Mouse (Mus musculus) midbrain, postnatal 0 days (tissue): Measurements from ENCODE around the gene Ppargc1a. TPM values are rescaled to one million over a fixed set of nuclear protein-coding genes. Genes with fewer than 3 reads are reported as not detected.

Experiments
- ATAC-seq: fragments of 200-750 bp; cut with Nextera tagmentation; 2 replicates; pipeline ENCODE4 v1.8.0; 2017; ENCODE audit warnings: moderate number of reproducible peaks, mild to moderate bottlenecking, moderate TSS enrichment, moderate library complexity; ENCODE audit not compliant: low FRiP score
- DNase-seq: peaks from one replicate; pipeline ENCODE4 v3.0.0-alpha.2; 2015; ENCODE audit warnings: low spot score
- H3K27ac ChIP-seq: fragments of 300-500 bp; sonication (generic); 2 replicates; pipeline ENCODE4 v1.5.1; 2014; ENCODE audit warnings: low read depth, mild to moderate bottlenecking, low read length, mixed read lengths
- H3K27me3 ChIP-seq: fragments of 300-500 bp; sonication (generic); 2 replicates; pipeline ENCODE4 v1.6.1; 2014; ENCODE audit warnings: low read length, control low read depth, mixed read lengths; ENCODE audit not compliant: insufficient read depth
- H3K36me3 ChIP-seq: fragments of 300-500 bp; sonication (generic); 2 replicates; pipeline ENCODE4 v1.6.1; 2014; ENCODE audit warnings: low read length, control low read depth, mixed read lengths; ENCODE audit not compliant: insufficient read depth
- H3K4me1 ChIP-seq: fragments of 300-500 bp; sonication (generic); 2 replicates; pipeline ENCODE4 v1.6.1; 2014; ENCODE audit warnings: mild to moderate bottlenecking, control low read depth, antibody characterized with exemption, low read length, mixed read lengths; ENCODE audit not compliant: insufficient read depth
- H3K4me2 ChIP-seq: fragments of 300-500 bp; sonication (generic); 2 replicates; pipeline ENCODE4 v1.6.1; 2014; ENCODE audit warnings: low read depth, mild to moderate bottlenecking, low read length, mixed read lengths; ENCODE audit not compliant: poor library complexity, severe bottlenecking
- H3K4me3 ChIP-seq: fragments of 300-500 bp; sonication (generic); 2 replicates; pipeline ENCODE4 v1.5.1; 2014; ENCODE audit warnings: low read depth, mild to moderate bottlenecking, low read length, moderate library complexity
- H3K9ac ChIP-seq: fragments of 300-500 bp; sonication (generic); replicated peaks from 2 replicates; pipeline ENCODE4 v1.6.1; 2014; ENCODE audit warnings: mild to moderate bottlenecking, low read length, moderate library complexity, mixed read lengths; ENCODE audit not compliant: poor library complexity, severe bottlenecking
- H3K9me3 ChIP-seq: fragments of 300-500 bp; sonication (generic); 2 replicates; pipeline ENCODE4 v1.6.1; 2016; ENCODE audit warnings: low read length, control low read depth
- CTCF ChIP-seq: IDR thresholded peaks from 2 replicates; pipeline ENCODE4 v1.5.1; 2016; ENCODE audit warnings: antibody characterized with exemption, mild to moderate bottlenecking
- WGBS: fragments of 180-500 bp; shearing (Covaris S2); extraction: QIAGEN DNeasy Blood & Tissue Kit; methylation state at CpG from one replicate; pipeline ENCODE4 v1.1.7; 2014; 5-methylcytosine and 5-hydroxymethylcytosine counted together
- polyA plus RNA-seq: library from polyadenylated mRNA; unstranded; fragments of >200 nt; fragmentation: Nextera tagmentation; extraction: Ambion mirVana; gene quantifications from 2 replicates; pipeline ENCODE4 v1.2.1, GENCODE M21; 2015
- total RNA-seq: library from RNA; depleted of rRNA; stranded (reverse); fragments of >200 nt; gene quantifications from 2 replicates; pipeline ENCODE4 v1.2.3, GENCODE M21; 2014

Gene Ppargc1a
- total and polyA plus RNA-seq, 2 experiments from 2014 or later = 15.7 to 17.9 TPM

GRCm38 (mm10) chr5:51520807-51521206, 46.7 kb downstream of the Ppargc1a start:
- Histone ChIP-seq H3K36me3 (no peaks in the 10 kb centered on the region), H3K9ac (no peak overlapping the region), H3K4me3 (no peak overlapping the region), H3K27me3 (no peaks in the 10 kb centered on the region), H3K9me3 (no peaks in the 10 kb centered on the region), H3K4me1 (no peaks in the 10 kb centered on the region), H3K27ac (no peak overlapping the region), H3K4me2 (no peak overlapping the region)
- TF ChIP-seq CTCF = no peak; the same call in 1 of the 2 replicates
- ATAC-seq = no peak
- no peak for DNase-seq
- 90% methylated on average over 3 of the region's 3 CpGs for WGBS

GRCm38 (mm10) chr5:51517440-51518187, 49.9 kb downstream of the Ppargc1a start:
- no peak for TF ChIP-seq CTCF
- DNase-seq (no peak), ATAC-seq (no peak)
- Histone ChIP-seq H3K9ac (no peak overlapping the region), H3K4me2 (no peak overlapping the region), H3K4me3 (no peak overlapping the region), H3K9me3 (no peaks in the 10 kb centered on the region), H3K4me1 (no peaks in the 10 kb centered on the region), H3K36me3 (no peaks in the 10 kb centered on the region), H3K27ac (no peak overlapping the region), H3K27me3 (no peaks in the 10 kb centered on the region)
- 89% methylated on average over 6 of the region's 6 CpGs for WGBS

DNA sequence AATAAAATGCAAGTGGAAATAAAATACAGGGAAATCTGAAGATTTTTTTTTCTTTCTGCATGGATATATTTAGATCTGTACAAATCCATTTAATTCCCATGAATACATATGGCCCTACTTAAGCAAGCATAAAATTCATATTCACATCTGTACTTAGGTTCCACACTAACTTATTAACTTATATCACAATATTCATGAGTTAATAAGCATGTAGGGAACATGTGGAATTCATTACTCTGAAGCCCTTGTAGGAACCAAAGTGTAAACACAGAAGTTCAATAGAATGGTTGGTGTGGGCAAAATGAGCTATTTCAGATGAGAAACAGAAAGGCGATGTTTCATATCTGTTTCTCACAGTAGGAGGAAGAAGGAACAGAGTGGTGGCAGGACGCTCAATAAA, 62.9 kb downstream of the Ppargc1a start:
- Histone ChIP-seq H3K4me3 (no peak overlapping the region), H3K36me3 (no peaks in the 10 kb centered on the region), H3K4me2 (no peak overlapping the region), H3K9me3 (no peaks in the 10 kb centered on the region), H3K27ac (no peak overlapping the region), H3K9ac (no peak overlapping the region), H3K27me3 (no peaks in the 10 kb centered on the region), H3K4me1 (no peaks in the 10 kb centered on the region)
- no peak for TF ChIP-seq CTCF
- WGBS = 91% methylated on average over 2 of the region's 2 CpGs
- ATAC-seq = no peak
- no peak for DNase-seq

- TF ChIP-seq CTCF = no peak
- H3K4me1 ChIP-seq = no peaks in the 10 kb centered on the region
- no peak overlapping the region for H3K9ac ChIP-seq
- no peaks in the 10 kb centered on the region for H3K9me3 ChIP-seq
- DNase-seq = no peak
- 77% methylated on average over 9 of the region's 9 CpGs for WGBS
- no peak overlapping the region for H3K4me3 ChIP-seq
- H3K27ac ChIP-seq = no peak overlapping the region
- ATAC-seq = no peak
- H3K27me3 ChIP-seq = no peaks in the 10 kb centered on the region
- H3K36me3 ChIP-seq = no peaks in the 10 kb centered on the region
- H3K4me2 ChIP-seq = no peak overlapping the region
Observed at GRCm38 (mm10) chr5:51497910-51498517, 69.5 kb downstream of the Ppargc1a start.

DNA sequence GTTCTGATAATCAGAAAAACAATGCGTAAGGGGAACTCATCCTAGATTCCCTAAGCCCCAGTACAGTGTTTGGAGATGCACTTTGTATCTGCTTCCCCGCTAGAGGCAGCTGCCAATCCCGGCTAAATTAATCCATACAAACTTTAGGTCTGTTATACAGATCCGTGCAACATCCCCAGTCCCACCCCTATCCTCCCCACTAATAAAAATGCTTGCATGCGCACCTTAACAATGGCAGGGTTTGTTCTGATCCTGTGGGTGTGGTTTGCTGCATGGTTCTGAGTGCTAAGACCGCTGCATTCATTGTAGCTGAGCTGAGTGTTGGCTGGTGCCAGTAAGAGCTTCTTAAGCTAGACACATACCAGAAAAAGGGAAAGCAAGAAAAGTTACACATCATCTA, 72.1 kb downstream of the Ppargc1a start:
- Histone ChIP-seq H3K9ac (no peak overlapping the region), H3K27me3 (no peaks in the 10 kb centered on the region), H3K9me3 (no peaks in the 10 kb centered on the region), H3K4me2 (peak overlapping the region; percentile 26), H3K36me3 (no peaks in the 10 kb centered on the region), H3K27ac (no peak overlapping the region), H3K4me1 (no peaks in the 10 kb centered on the region), H3K4me3 (no peak overlapping the region)
- 60% methylated on average over 6 of the region's 6 CpGs for WGBS
- no peak for DNase-seq
- TF ChIP-seq CTCF = no peak
- ATAC-seq = no peak

GRCm38 (mm10) chr5:51494358-51494876, 73.1 kb downstream of the Ppargc1a start:
- H3K27me3 ChIP-seq = no peaks in the 10 kb centered on the region

More at GRCm38 (mm10) chr5:51494358-51494876, 73.1 kb downstream of the Ppargc1a start:
- DNase-seq (no peak), ATAC-seq (no peak)
- no peak overlapping the region for H3K9ac ChIP-seq
- WGBS = 75% methylated on average over 15 of the region's 15 CpGs
- no peaks in the 10 kb centered on the region for H3K36me3 ChIP-seq
- no peak for TF ChIP-seq CTCF
- H3K4me2 ChIP-seq = no peak overlapping the region
- H3K4me1 ChIP-seq = no peaks in the 10 kb centered on the region
- H3K27ac ChIP-seq = no peak overlapping the region
- no peak overlapping the region for H3K4me3 ChIP-seq
- H3K9me3 ChIP-seq = no peaks in the 10 kb centered on the region
